Mouse (Mus musculus) erythroblast, embryonic 14.5 days (primary cell): ENCODE data around the gene Ergic2. TPM values are rescaled to one million over a fixed set of nuclear protein-coding genes. Genes with fewer than 3 reads are reported as not detected.
"Not testable (repeated sequence)": the region's sequence is repeated elsewhere in the genome, so short reads cannot be mapped to it uniquely, and the experiment has no call there.

Experiments used
- H3K27me3 ChIP-seq: 2 replicates; pipeline ENCODE4 v1.6.1; 2012; ENCODE audit warnings: inconsistent platforms; ENCODE audit not compliant: control insufficient read depth
- H3K36me3 ChIP-seq: 2 replicates; pipeline ENCODE4 v1.6.1; 2012; ENCODE audit warnings: mild to moderate bottlenecking, inconsistent platforms; ENCODE audit not compliant: control insufficient read depth
- H3K4me1 ChIP-seq: 2 replicates; pipeline ENCODE4 v1.6.1; 2012; ENCODE audit warnings: inconsistent platforms; ENCODE audit not compliant: control insufficient read depth
- H3K4me3 ChIP-seq: replicated peaks from 2 replicates; pipeline ENCODE3; 2012; ENCODE audit warnings: moderate library complexity, mild to moderate bottlenecking, inconsistent platforms
- H3K9me3 ChIP-seq: 2 replicates; pipeline ENCODE4 v1.6.1; 2012; ENCODE audit warnings: low read length, inconsistent platforms, mixed read lengths; ENCODE audit not compliant: control insufficient read depth
- GATA1 ChIP-seq: IDR thresholded peaks from 2 replicates; pipeline ENCODE4 v1.6.1; 2012; ENCODE audit warnings: low read length, inconsistent platforms, mixed read lengths
- TAL1 ChIP-seq: IDR thresholded peaks from 3 replicates; pipeline ENCODE4 v1.6.1; 2012; ENCODE audit warnings: low read length, inconsistent platforms, mixed read lengths
- polyA plus RNA-seq: library from polyadenylated mRNA; stranded (reverse); fragments of >175 nt; gene quantifications from 2 replicates; pipeline ENCODE4 v1.2.3, GENCODE M21; 2012

Ergic2 gene
- polyA plus RNA-seq, 1 experiment, result 0.69 TPM

DNA sequence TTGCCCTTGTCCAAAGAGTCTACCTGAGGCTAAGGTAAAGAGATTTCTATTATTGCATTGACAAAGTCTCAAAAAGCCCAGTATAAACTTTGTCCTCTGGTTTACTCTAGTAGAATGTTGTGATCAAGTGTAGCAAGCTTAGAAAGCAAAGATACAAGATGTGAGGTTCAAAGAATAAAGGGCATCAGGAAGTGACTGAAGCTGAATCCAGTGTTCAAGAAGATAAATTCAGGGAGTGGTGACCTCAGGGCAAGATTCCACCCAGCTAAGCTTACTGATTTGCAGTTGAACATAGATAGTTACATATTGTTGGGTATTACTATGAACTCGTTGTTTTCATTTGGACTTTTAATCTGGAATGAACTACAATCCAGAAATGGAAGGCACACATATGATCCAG lies 26.5 kb downstream of the Ergic2 start:
- no peak overlapping the region for H3K4me3 ChIP-seq
- TF ChIP-seq TAL1 (no peak), GATA1 (no peak)
- peaks cover 99% of the 10 kb centered on the region for H3K36me3 ChIP-seq
- no peaks in the 10 kb centered on the region for H3K27me3 ChIP-seq
- no peaks in the 10 kb centered on the region for H3K9me3 ChIP-seq
- no peaks in the 10 kb centered on the region for H3K4me1 ChIP-seq

DNA sequence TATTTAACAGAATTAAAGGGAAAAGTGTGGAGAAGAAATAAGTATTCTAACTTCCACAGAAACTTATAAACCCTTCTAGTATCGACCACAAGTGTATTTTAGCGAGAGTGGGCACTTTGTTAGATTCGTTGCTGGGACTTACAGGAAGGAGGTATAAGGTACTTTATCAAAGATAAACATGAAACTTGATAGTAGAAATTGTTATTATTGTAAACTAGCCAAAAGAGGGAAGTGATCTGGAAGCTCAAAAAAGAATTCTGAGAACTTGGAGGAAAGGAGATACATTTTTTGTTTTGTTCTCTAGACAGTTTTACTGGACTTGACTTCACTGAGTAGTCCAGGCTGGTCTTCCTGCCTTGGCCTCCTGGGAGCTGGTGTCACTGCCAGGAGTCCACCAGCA lies 39.3 kb downstream of the Ergic2 start:
- H3K4me1 ChIP-seq, result no peaks in the 10 kb centered on the region
- H3K27me3 ChIP-seq, result no peaks in the 10 kb centered on the region
- no peaks in the 10 kb centered on the region for H3K36me3 ChIP-seq
- no peak overlapping the region for H3K4me3 ChIP-seq
- TF ChIP-seq TAL1, result no peak
- no peak for TF ChIP-seq GATA1
- no peaks in the 10 kb centered on the region for H3K9me3 ChIP-seq

DNA sequence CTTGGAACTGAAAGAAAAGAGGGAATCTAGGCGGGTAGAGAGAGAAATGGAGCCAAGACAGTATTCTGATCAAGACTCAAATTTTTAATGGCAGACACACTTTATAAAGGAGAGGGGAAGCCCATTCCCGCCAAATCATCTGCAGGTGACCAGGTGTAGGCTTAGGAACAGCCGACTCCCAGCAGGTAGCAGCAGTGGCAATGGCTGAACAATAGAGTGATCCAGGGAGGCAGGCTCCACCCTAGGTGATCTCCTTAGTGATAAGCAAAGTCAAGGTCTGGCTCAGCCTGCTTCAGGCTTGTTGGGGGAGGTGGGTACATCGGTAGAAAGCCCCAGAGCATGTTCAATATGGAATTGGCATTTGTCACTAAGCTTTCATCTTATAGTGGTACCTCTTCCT lies 59.9 kb downstream of the Ergic2 start:
- not testable (repeated sequence) for H3K4me3 ChIP-seq, H3K27me3 ChIP-seq, H3K9me3 ChIP-seq, H3K36me3 ChIP-seq, H3K4me1 ChIP-seq

DNA sequence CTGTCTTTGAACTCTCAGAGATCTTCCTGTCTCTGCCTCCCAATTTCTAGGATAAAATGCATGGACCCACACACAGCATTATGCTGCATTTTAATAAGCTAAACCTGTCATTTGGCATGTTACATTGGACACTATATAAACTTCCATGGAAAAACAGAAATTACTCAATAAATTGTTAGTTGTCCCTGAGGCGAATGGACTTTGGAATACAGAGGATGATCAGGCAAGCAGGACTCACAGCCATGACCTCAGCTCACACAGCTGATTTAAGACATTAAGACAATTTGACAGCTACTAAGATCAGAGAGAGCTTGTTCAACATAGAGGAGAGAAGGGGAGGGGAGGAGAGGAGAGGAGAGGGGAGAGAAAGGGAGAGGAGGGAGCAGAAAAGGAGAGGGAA lies 69.8 kb downstream of the Ergic2 start:
- H3K4me3 ChIP-seq, result no peak overlapping the region
- H3K27me3 ChIP-seq, result no peaks in the 10 kb centered on the region
- H3K9me3 ChIP-seq, result peaks cover 3% of the 10 kb centered on the region; the same call in 1 of the 2 replicates
- H3K36me3 ChIP-seq, result no peaks in the 10 kb centered on the region
- H3K4me1 ChIP-seq, result no peaks in the 10 kb centered on the region
- TF ChIP-seq GATA1, result no peak
- TF ChIP-seq TAL1, result no peak

DNA sequence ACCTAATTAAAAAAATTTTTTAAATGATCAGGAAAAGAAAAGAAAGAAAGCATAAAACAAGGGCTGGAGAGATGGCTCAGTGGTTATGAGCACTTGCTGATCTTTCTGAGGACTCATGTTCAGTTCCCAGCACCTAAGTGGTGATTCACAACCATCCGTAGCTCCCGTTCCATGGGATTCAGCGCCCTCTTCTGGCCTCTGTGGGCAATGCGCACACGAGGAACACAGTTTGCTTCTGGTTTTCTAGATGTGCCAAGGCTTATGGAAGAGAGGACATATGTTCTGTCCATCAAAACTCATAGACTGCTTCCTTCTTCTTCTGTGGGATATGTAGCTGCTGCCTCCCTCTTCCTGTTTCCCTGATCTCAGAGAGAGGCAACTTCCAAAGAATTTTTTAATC lies 70.3 kb downstream of the Ergic2 start:
- peaks cover 3% of the 10 kb centered on the region; the same call in 1 of the 2 replicates for H3K9me3 ChIP-seq
- H3K27me3 ChIP-seq, result no peaks in the 10 kb centered on the region
- TF ChIP-seq GATA1, result no peak
- TF ChIP-seq TAL1, result no peak
- no peak overlapping the region for H3K4me3 ChIP-seq
- no peaks in the 10 kb centered on the region for H3K4me1 ChIP-seq
- no peaks in the 10 kb centered on the region for H3K36me3 ChIP-seq

DNA sequence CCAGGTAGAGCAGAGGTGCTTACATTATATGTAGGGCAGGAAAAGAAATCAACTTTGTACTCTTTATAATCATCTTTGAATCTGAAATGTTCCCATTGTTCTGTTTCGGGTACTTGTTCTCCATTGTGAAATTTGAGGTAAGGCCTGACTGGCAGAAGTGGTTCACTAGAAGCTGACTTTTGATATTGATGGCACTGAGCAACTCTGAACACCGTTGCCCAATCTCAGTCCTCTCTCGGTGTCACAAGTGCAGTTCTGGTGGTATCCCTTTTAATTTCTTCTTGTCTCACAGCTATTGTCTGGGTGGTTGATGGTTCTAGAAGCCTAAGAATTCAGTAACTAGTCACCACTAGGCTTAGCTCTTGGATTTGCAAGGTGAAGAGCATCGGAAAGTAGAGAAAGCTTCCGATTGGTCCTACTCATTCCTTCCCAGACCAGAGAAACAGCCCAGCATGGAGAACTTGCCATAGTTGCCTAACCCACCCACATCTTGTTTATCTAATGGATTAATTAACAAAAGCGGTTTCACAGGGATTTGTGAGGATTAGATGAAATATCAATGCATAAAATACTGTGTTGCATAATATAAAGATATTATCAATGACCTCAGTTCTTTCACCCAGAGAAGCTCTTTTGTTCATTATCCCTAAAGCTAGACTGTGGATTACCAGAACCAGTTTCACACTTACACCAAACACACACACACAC lies 72.7 kb downstream of the Ergic2 start:
- no peaks in the 10 kb centered on the region for H3K36me3 ChIP-seq
- peaks cover 3% of the 10 kb centered on the region; the same call in 1 of the 2 replicates for H3K9me3 ChIP-seq
- TF ChIP-seq TAL1 (no peak), GATA1 (no peak)
- H3K4me3 ChIP-seq, result no peak overlapping the region
- H3K27me3 ChIP-seq, result no peaks in the 10 kb centered on the region
- no peaks in the 10 kb centered on the region for H3K4me1 ChIP-seq

DNA sequence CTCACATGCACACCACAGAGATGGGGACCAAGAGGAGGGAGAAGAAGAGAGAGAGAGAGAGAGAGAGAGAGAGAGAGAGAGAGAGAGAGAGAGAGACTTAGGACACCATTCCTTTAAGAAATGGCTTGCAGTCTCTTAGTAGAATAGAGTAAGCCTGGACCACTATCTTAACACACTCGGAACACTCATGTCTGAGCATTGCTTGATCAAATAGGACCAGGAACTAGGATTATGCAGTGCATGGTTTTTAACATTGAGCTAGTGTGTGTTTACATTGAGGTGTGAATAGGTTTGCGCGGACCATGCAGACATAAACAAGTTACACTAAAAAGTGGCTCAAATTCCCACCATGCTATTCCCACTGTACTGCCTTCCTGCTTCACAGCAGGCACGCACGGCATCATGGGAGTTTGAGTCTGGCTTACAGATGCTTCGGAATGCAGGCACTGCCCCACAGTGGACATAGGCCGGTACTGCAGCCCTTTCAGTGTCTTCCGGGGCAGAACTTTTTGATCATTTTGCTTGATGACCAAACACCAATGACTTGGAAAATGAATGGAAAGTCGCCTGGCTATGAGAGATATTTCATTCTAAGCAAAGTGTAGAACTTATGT lies 76.3 kb downstream of the Ergic2 start:
- H3K36me3 ChIP-seq, result no peaks in the 10 kb centered on the region
- TF ChIP-seq GATA1 (no peak), TAL1 (no peak)
- no peaks in the 10 kb centered on the region for H3K9me3 ChIP-seq
- H3K27me3 ChIP-seq, result no peaks in the 10 kb centered on the region
- H3K4me3 ChIP-seq, result no peak overlapping the region
- no peaks in the 10 kb centered on the region for H3K4me1 ChIP-seq

DNA sequence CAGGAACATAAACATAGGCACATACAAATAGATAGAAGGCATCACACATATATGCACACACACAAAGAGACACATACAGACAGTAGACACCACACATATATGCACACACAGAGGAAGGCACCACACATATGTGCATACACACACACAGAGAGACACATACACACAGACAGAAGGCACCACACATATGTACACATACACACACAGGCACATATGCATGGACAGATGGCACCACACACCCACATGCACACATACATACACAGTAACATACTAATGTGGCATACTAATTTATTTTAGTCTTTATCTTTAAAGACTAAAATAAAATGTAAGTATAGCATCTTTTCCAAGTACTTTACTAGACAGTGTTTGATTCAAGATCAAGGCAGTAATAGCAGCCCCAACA lies 78.6 kb downstream of the Ergic2 start:
- Histone ChIP-seq H3K27me3 (no peaks in the 10 kb centered on the region), H3K4me1 (no peaks in the 10 kb centered on the region), H3K9me3 (no peaks in the 10 kb centered on the region), H3K36me3 (no peaks in the 10 kb centered on the region), H3K4me3 (no peak overlapping the region)
- TF ChIP-seq TAL1, result no peak

DNA sequence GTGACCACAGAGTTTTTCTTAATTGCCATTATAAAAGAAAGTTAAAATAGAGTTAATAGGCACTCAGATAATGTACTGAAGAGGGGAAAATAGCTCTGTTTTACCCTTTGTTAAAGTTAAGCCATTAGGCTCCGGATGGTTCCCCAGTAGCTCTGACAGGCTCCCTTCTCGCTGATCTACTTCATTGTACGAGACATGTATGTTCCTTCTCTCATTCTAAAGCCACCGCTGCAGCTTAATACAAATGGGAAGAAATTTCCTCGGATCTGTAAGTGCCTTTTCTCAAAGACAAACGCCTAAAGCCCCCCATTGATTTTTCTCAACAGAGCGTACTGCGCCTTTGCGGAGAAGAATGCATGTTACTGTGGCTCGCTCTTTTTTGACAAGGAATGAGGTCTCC lies 79.9 kb downstream of the Ergic2 start:
- no peak for TF ChIP-seq GATA1
- TF ChIP-seq TAL1, result no peak
- Histone ChIP-seq H3K9me3 (no peaks in the 10 kb centered on the region), H3K4me3 (no peak overlapping the region), H3K36me3 (no peaks in the 10 kb centered on the region), H3K27me3 (no peaks in the 10 kb centered on the region), H3K4me1 (no peaks in the 10 kb centered on the region)

Other genes with a start within 250 kb of the Ergic2 start
- not detected in 2 replicates for gene Far2, start 165.1 kb downstream of the Ergic2 start, polyA plus RNA-seq
- gene Tmtc1, start 232.0 kb upstream of the Ergic2 start, polyA plus RNA-seq, result 0.13 TPM in 1 of 2 replicates, not detected in the other